Mouse (Mus musculus): ENCODE data around the gene Zdhhc7. TPM values are rescaled to one million over a fixed set of nuclear protein-coding genes. Genes with fewer than 3 reads are reported as not detected.

Gene Zdhhc7
- polyA plus RNA-seq, 1 experiment from 2014 or later: 28.9 TPM

GRCm38 (mm10) chr8:120118847-120119246 lies 17.6 kb upstream of the Zdhhc7 start:
- Histone ChIP-seq H3K27me3 (replicated peaks; ENCODE audit: control insufficient read depth, insufficient read depth, low read length) (peaks cover 7% of the 10 kb centered on the region; the same call in 1 of the 2 replicates), H3K4me2 (ENCODE audit: low read length) (no peak overlapping the region), H3K36me3 (ENCODE audit: control insufficient read depth, insufficient read depth) (no peaks in the 10 kb centered on the region), H3K4me3 (replicated peaks; ENCODE audit: low read length) (no peak overlapping the region), H3K4me1 (replicated peaks; ENCODE audit: control insufficient read depth, insufficient read depth, low read length) (peaks cover 14% of the 10 kb centered on the region), H3K27ac (ENCODE audit: low read length) (no peak overlapping the region), H3K9me3 (ENCODE audit: control insufficient read depth, low read length) (no peaks in the 10 kb centered on the region), H3K9ac (replicated peaks; ENCODE audit: low read depth, low read length) (no peak overlapping the region)
- 76% methylated on average over 5 of the region's 5 CpGs for WGBS
- ATAC-seq: no peak

GRCm38 (mm10) chr8:120118162-120118561 lies 16.9 kb upstream of the Zdhhc7 start:
- H3K4me3 ChIP-seq (replicated peaks; ENCODE audit: low read length): no peak overlapping the region
- no peaks in the 10 kb centered on the region for H3K36me3 ChIP-seq (ENCODE audit: control insufficient read depth, insufficient read depth)
- ATAC-seq: no peak
- H3K27me3 ChIP-seq (replicated peaks; ENCODE audit: control insufficient read depth, insufficient read depth, low read length): peaks cover 7% of the 10 kb centered on the region; the same call in 1 of the 2 replicates
- H3K4me1 ChIP-seq (replicated peaks; ENCODE audit: control insufficient read depth, insufficient read depth, low read length): peaks cover 18% of the 10 kb centered on the region
- WGBS: 78% methylated on average over 9 of the region's 9 CpGs
- H3K27ac ChIP-seq (ENCODE audit: low read length): no peak overlapping the region
- H3K4me2 ChIP-seq (ENCODE audit: low read length): no peak overlapping the region
- H3K9ac ChIP-seq (replicated peaks; ENCODE audit: low read depth, low read length): no peak overlapping the region
- H3K9me3 ChIP-seq (ENCODE audit: control insufficient read depth, low read length): no peaks in the 10 kb centered on the region

- no peak overlapping the region for H3K27ac ChIP-seq (ENCODE audit: low read length)
- no peak overlapping the region for H3K4me2 ChIP-seq (ENCODE audit: low read length)
- 79% methylated on average over 7 of the region's 7 CpGs for WGBS
- no peak for ATAC-seq
- no peak overlapping the region for H3K9ac ChIP-seq (replicated peaks; ENCODE audit: low read depth, low read length)
- no peaks in the 10 kb centered on the region for H3K36me3 ChIP-seq (ENCODE audit: control insufficient read depth, insufficient read depth)
- H3K27me3 ChIP-seq (replicated peaks; ENCODE audit: control insufficient read depth, insufficient read depth, low read length): peaks cover 7% of the 10 kb centered on the region; the same call in 1 of the 2 replicates
- H3K4me1 ChIP-seq (replicated peaks; ENCODE audit: control insufficient read depth, insufficient read depth, low read length): peaks cover 20% of the 10 kb centered on the region
- no peaks in the 10 kb centered on the region for H3K9me3 ChIP-seq (ENCODE audit: control insufficient read depth, low read length)
- no peak overlapping the region for H3K4me3 ChIP-seq (replicated peaks; ENCODE audit: low read length)
These were observed 15.3 kb upstream of the Zdhhc7 start for GRCm38 (mm10) chr8:120116600-120116999.

GRCm38 (mm10) chr8:120114315-120114841 lies 13.1 kb upstream of the Zdhhc7 start:
- Histone ChIP-seq H3K4me3 (replicated peaks; ENCODE audit: low read length) (peak overlapping the region; percentile 81), H3K27ac (ENCODE audit: low read length) (no peak overlapping the region; the same call in 1 of the 2 replicates), H3K9me3 (ENCODE audit: control insufficient read depth, low read length) (no peaks in the 10 kb centered on the region), H3K36me3 (ENCODE audit: control insufficient read depth, insufficient read depth) (no peaks in the 10 kb centered on the region), H3K4me1 (replicated peaks; ENCODE audit: control insufficient read depth, insufficient read depth, low read length) (peaks cover 15% of the 10 kb centered on the region), H3K4me2 (ENCODE audit: low read length) (peak overlapping the region; percentile 79), H3K27me3 (replicated peaks; ENCODE audit: control insufficient read depth, insufficient read depth, low read length) (peaks cover 7% of the 10 kb centered on the region; the same call in 1 of the 2 replicates), H3K9ac (replicated peaks; ENCODE audit: low read depth, low read length) (peak overlapping the region; percentile 89)
- under 1% methylated on average over 46 of the region's 46 CpGs for WGBS
- ATAC-seq: peak; percentile 35; the same call in 1 of the 2 replicates

GRCm38 (mm10) chr8:120113758-120114255 lies 12.5 kb upstream of the Zdhhc7 start, which contains the start of gene 6430548M08Rik:
TSS of gene 6430548M08Rik (plus strand) at chr8:120114152.
- no peaks in the 10 kb centered on the region for H3K9me3 ChIP-seq (ENCODE audit: control insufficient read depth, low read length)
- peak within 1 kb of the TSS; percentile 95 for H3K4me2 ChIP-seq (ENCODE audit: low read length)
- H3K4me1 ChIP-seq (replicated peaks; ENCODE audit: control insufficient read depth, insufficient read depth, low read length): peaks cover 14% of the 10 kb centered on the region
- H3K9ac ChIP-seq (replicated peaks; ENCODE audit: low read depth, low read length): peak within 1 kb of the TSS; percentile 89
- WGBS: 0% methylated on average over 61 of the region's 61 CpGs
- H3K36me3 ChIP-seq (ENCODE audit: control insufficient read depth, insufficient read depth): no peaks in the 10 kb centered on the region
- peaks cover 7% of the 10 kb centered on the region; the same call in 1 of the 2 replicates for H3K27me3 ChIP-seq (replicated peaks; ENCODE audit: control insufficient read depth, insufficient read depth, low read length)
- H3K27ac ChIP-seq (ENCODE audit: low read length): peak within 1 kb of the TSS; percentile 92
- H3K4me3 ChIP-seq (replicated peaks; ENCODE audit: low read length): peak within 1 kb of the TSS; percentile 81
- ATAC-seq: peak; percentile 97

GRCm38 (mm10) chr8:120113306-120113705 lies 12.0 kb upstream of the Zdhhc7 start:
- no peak; the same call in 1 of the 2 replicates for ATAC-seq
- Histone ChIP-seq H3K27ac (ENCODE audit: low read length) (peak overlapping the region; percentile 92), H3K36me3 (ENCODE audit: control insufficient read depth, insufficient read depth) (no peaks in the 10 kb centered on the region), H3K4me2 (ENCODE audit: low read length) (peak overlapping the region; percentile 95), H3K4me3 (replicated peaks; ENCODE audit: low read length) (peak overlapping the region; percentile 81), H3K9me3 (ENCODE audit: control insufficient read depth, low read length) (no peaks in the 10 kb centered on the region), H3K4me1 (replicated peaks; ENCODE audit: control insufficient read depth, insufficient read depth, low read length) (peaks cover 14% of the 10 kb centered on the region), H3K27me3 (replicated peaks; ENCODE audit: control insufficient read depth, insufficient read depth, low read length) (peaks cover 7% of the 10 kb centered on the region; the same call in 1 of the 2 replicates), H3K9ac (replicated peaks; ENCODE audit: low read depth, low read length) (peak overlapping the region; percentile 81)
- 2% methylated on average over 10 of the region's 10 CpGs for WGBS

GRCm38 (mm10) chr8:120112535-120112934 lies 11.3 kb upstream of the Zdhhc7 start:
- Histone ChIP-seq H3K4me2 (ENCODE audit: low read length) (no peak overlapping the region), H3K4me1 (replicated peaks; ENCODE audit: control insufficient read depth, insufficient read depth, low read length) (peaks cover 14% of the 10 kb centered on the region), H3K36me3 (ENCODE audit: control insufficient read depth, insufficient read depth) (no peaks in the 10 kb centered on the region), H3K27me3 (replicated peaks; ENCODE audit: control insufficient read depth, insufficient read depth, low read length) (peaks cover 7% of the 10 kb centered on the region; the same call in 1 of the 2 replicates), H3K9ac (replicated peaks; ENCODE audit: low read depth, low read length) (no peak overlapping the region), H3K4me3 (replicated peaks; ENCODE audit: low read length) (no peak overlapping the region), H3K27ac (ENCODE audit: low read length) (no peak overlapping the region), H3K9me3 (ENCODE audit: control insufficient read depth, low read length) (no peaks in the 10 kb centered on the region)
- 87% methylated on average over 5 of the region's 5 CpGs for WGBS
- no peak for ATAC-seq

GRCm38 (mm10) chr8:120111382-120111781 lies 10.1 kb upstream of the Zdhhc7 start:
- WGBS: 56% methylated on average over 4 of the region's 4 CpGs
- no peak for ATAC-seq
- Histone ChIP-seq H3K36me3 (ENCODE audit: control insufficient read depth, insufficient read depth) (no peaks in the 10 kb centered on the region), H3K4me3 (replicated peaks; ENCODE audit: low read length) (no peak overlapping the region), H3K4me1 (replicated peaks; ENCODE audit: control insufficient read depth, insufficient read depth, low read length) (peaks cover 14% of the 10 kb centered on the region), H3K9ac (replicated peaks; ENCODE audit: low read depth, low read length) (no peak overlapping the region), H3K4me2 (ENCODE audit: low read length) (no peak overlapping the region), H3K9me3 (ENCODE audit: control insufficient read depth, low read length) (no peaks in the 10 kb centered on the region), H3K27me3 (replicated peaks; ENCODE audit: control insufficient read depth, insufficient read depth, low read length) (peaks cover 7% of the 10 kb centered on the region; the same call in 1 of the 2 replicates), H3K27ac (ENCODE audit: low read length) (no peak overlapping the region)

GRCm38 (mm10) chr8:120110966-120111365 lies 9.7 kb upstream of the Zdhhc7 start:
- Histone ChIP-seq H3K9me3 (ENCODE audit: control insufficient read depth, low read length) (no peaks in the 10 kb centered on the region), H3K9ac (replicated peaks; ENCODE audit: low read depth, low read length) (no peak overlapping the region), H3K36me3 (ENCODE audit: control insufficient read depth, insufficient read depth) (no peaks in the 10 kb centered on the region), H3K4me2 (ENCODE audit: low read length) (no peak overlapping the region), H3K27ac (ENCODE audit: low read length) (no peak overlapping the region), H3K4me1 (replicated peaks; ENCODE audit: control insufficient read depth, insufficient read depth, low read length) (peaks cover 14% of the 10 kb centered on the region), H3K4me3 (replicated peaks; ENCODE audit: low read length) (no peak overlapping the region), H3K27me3 (replicated peaks; ENCODE audit: control insufficient read depth, insufficient read depth, low read length) (peaks cover 7% of the 10 kb centered on the region; the same call in 1 of the 2 replicates)
- 92% methylated on average over 4 of the region's 4 CpGs for WGBS
- ATAC-seq: no peak
